Mouse (Mus musculus): ENCODE results near the gene Heph.

GRCm38 (mm10) chrX:96501580-96501979, 46.4 kb downstream of the Heph start:
- TF ChIP-seq POLR2A (IDR thresholded peaks at IDR 0.05; ENCODE audit: extremely low read depth, insufficient read depth, low read length) (no peak), CTCF (IDR thresholded peaks at IDR 0.05; ENCODE audit: extremely low read depth, insufficient read depth, low read length) (no peak)

All from cortical plate, adult 2 months (tissue).